Mouse (Mus musculus): ENCODE data around the gene Car5a. TPM values are rescaled to one million over a fixed set of nuclear protein-coding genes. Genes with fewer than 3 reads are reported as not detected.
A peak's percentile ranks its signal among the peaks of the same experiment; 100 is the strongest.

Car5a gene
- total RNA-seq, 2 experiments from 2014 or later = not detected

- DNase-seq = no peak
- intact Hi-C loops (cut with DNase I) = no loop called here
Observed at GRCm38 (mm10) chr8:121958395-121958794, 13.7 kb upstream of the Car5a start.

- DNase-seq = no peak
- intact Hi-C loops (cut with DNase I) = no loop called here
Observed at GRCm38 (mm10) chr8:121955825-121956500, 11.3 kb upstream of the Car5a start.

- intact Hi-C loops (cut with DNase I) = no loop called here
- DNase-seq = no peak
Observed at GRCm38 (mm10) chr8:121954981-121955555, 10.4 kb upstream of the Car5a start.

- DNase-seq = no peak
- intact Hi-C loops (cut with DNase I) = no loop called here
Observed at GRCm38 (mm10) chr8:121953821-121954545, 9.3 kb upstream of the Car5a start.

GRCm38 (mm10) chr8:121952800-121953199 lies 8.1 kb upstream of the Car5a start:
- DNase-seq = no peak
- intact Hi-C loops (cut with DNase I) = no loop called here

GRCm38 (mm10) chr8:121952122-121952521 lies 7.4 kb upstream of the Car5a start:
- intact Hi-C loops (cut with DNase I) = no loop called here
- DNase-seq = no peak

- intact Hi-C loops (cut with DNase I) = no loop called here
- DNase-seq = no peak
Observed at GRCm38 (mm10) chr8:121951656-121952009, 6.9 kb upstream of the Car5a start.

GRCm38 (mm10) chr8:121950749-121951655 lies 6.3 kb upstream of the Car5a start:
- intact Hi-C loops (cut with DNase I) = no loop called here
- DNase-seq = peak; percentile 62 to 65

GRCm38 (mm10) chr8:121949941-121950748 lies 5.4 kb upstream of the Car5a start:
- intact Hi-C loops (cut with DNase I) = no loop called here
- DNase-seq = peak; percentile 98 to 100

- DNase-seq = no peak
- intact Hi-C loops (cut with DNase I) = no loop called here
Observed at GRCm38 (mm10) chr8:121949222-121949800, 4.6 kb upstream of the Car5a start, which contains the start of gene Banp. Gene Banp (plus strand): TSS chr8:121949750.

- intact Hi-C loops (cut with DNase I) = no loop called here
- DNase-seq = no peak
Observed at GRCm38 (mm10) chr8:121948321-121949145, 3.8 kb upstream of the Car5a start.

GRCm38 (mm10) chr8:121947753-121948141 lies 3.0 kb upstream of the Car5a start:
- intact Hi-C loops (cut with DNase I) = no loop called here
- peak; percentile 89 for DNase-seq

- intact Hi-C loops (cut with DNase I) = no loop called here
Observed at GRCm38 (mm10) chr8:121947047-121947752, 2.5 kb upstream of the Car5a start.

GRCm38 (mm10) chr8:121946351-121946750 lies 1.6 kb upstream of the Car5a start:
- intact Hi-C loops (cut with DNase I) = no loop called here
- DNase-seq = no peak

More at GRCm38 (mm10) chr8:121947047-121947752, 2.5 kb upstream of the Car5a start:
- DNase-seq = no peak

GRCm38 (mm10) chr8:121943716-121944115 lies 988 bp downstream of the Car5a start:
- intact Hi-C loops (cut with DNase I) = no loop called here
- no peak for DNase-seq

- no peak for DNase-seq
- intact Hi-C loops (cut with DNase I) = no loop called here
Observed at GRCm38 (mm10) chr8:121943057-121943540, 1.6 kb downstream of the Car5a start.

- intact Hi-C loops (cut with DNase I) = no loop called here
- no peak for DNase-seq
Observed at GRCm38 (mm10) chr8:121938732-121939131, 6.0 kb downstream of the Car5a start.

- intact Hi-C loops (cut with DNase I) = no loop called here
- no peak for DNase-seq
Observed at GRCm38 (mm10) chr8:121936391-121936790, 8.3 kb downstream of the Car5a start.

All from heart, postnatal 36 days (tissue).